Mouse (Mus musculus) Muller cell, postnatal 12 days (primary cell): ENCODE results near the gene Adss.
"Not testable (repeated sequence)": the region's sequence is repeated elsewhere in the genome, so short reads cannot be mapped to it uniquely, and the experiment has no call there.

Source experiments
- DNase-seq: peaks from one replicate; pipeline ENCODE4 v3.0.0-alpha.2; 2015; ENCODE audit errors: inconsistent ontology term

Gene Adss

DNA sequence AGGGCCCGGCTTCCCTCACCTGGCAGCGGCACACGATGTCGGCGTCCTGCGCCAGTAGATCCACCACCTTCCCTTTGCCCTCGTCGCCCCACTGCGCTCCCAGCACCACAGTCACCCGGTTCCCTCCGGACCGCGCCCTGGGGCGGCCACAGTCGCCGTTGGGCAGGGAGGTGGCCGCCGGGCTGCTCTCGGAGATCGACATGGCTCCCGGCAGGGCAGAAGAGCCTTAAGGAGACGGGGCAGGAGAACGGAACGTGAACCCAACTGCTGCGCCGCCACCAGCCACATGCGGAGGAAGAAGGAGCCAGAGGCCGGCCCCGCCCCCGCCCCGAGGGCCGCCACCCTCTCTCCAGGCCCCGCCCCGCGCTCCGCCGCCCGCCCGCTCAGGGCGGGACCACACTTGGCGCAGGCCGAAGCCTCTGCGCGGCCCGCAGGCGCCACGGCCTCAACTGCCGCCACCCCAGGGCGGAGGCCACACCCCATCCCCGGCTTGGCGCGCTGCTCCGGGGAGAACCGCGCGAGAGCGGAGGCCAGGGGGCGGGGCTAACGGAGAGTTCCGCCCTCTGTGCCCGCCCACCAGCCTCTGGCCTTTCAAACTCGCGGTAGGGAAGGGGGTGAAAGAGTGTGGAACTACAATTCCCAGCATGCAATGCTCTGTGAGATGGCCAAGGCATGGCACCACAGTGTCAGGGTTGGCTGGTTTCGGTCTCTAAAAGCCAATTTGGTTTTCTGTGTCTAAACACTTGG is at the start of gene Adss:
TSS of gene Adss (minus strand) at position 319 of the 747 bp plus-strand sequence.
- DNase-seq: peak; percentile 100

GRCm38 (mm10) chr1:177845812-177846211 is 49.5 kb upstream of the Adss start:
- DNase-seq: not testable (repeated sequence)

- DNase-seq: not testable (repeated sequence)
Observed at GRCm38 (mm10) chr1:177827776-177828175, 31.5 kb upstream of the Adss start.

GRCm38 (mm10) chr1:177806772-177807171 is 10.5 kb upstream of the Adss start:
- not testable (repeated sequence) for DNase-seq

DNA sequence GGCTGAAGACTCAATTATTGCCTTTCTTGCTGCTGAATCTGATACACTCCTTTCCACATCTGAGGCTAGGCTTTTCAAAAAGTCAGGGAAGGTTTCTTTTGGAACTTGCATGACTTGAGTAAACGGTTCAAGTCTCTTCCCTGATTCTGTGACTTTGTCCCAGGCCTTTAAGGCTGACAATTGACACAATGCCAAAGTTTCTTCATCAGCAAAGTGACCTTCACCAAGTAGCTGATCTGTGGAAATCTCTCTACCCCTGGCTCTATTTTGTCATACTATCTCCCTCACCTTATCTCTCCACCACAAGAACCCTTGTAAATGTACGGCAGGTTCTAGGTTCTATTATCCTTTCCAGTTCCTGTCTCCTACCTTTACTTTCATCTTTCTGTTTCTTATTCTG is 7.2 kb upstream of the Adss start:
- no peak for DNase-seq

DNA sequence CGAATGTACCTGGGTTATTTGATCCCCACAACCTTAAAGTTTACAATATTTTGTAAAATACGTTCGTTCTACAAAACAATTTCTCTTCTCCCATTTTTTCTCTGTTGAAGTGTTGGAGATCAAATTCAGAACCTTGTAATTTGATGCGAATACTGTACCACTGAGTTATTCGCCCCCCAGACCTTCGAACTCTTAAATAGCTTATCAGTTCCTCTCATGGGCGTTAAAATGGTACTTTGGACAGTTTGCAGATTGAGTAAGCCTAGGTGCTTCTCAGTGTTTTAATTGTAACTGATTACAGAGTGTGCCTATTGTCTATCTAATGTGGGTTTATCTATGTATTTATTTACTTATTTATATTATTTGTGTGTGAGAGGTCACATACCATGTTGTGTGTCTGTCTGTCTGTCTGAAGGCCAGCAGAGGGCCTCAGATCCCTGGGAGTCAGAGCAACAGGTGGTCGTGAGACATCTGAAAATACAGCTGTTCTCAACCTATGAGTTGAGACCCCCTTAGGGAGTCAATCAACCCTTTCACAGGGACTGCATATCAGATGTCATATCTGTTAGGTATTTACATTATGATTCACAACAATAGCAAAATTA is 942 bp upstream of the Adss start:
- no peak for DNase-seq

DNA sequence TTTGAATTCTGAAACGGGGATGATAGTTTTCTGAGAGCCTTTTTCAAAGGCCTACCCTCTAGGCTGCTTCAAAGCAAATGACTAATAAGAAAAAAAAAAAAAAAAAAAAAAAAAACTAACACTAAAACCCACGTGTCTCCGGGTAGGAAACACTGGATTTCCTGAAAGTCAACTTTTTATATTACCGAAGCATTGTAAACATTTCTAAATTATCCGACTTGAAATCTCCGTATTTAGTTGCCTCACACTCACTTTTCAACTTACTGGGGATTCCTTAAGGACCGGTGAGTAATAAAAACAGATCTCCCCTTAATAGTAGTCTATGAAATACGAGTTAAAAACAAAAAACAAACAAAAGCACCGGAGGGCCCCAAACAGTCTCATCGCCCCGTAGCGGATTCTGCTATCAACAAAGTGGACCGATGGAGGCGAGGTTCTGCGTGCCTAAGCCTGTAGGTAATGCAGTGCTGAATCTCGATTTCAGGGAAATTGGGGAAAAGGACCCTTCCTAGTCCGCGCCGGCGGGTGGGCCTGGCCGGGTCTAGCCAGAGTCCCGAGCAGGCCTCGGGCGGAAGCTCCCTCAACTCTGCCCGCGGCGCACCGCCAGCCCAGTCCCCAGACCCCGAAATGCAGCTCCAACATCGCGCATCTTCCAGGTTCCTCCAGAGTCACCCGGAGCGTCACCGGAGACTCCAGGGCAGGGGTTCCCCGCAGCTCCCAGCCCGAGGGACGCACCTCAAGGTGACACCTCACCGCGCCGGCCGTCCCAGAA is 704 bp downstream of the Adss start:
- DNase-seq: no peak

- DNase-seq: no peak
Observed at GRCm38 (mm10) chr1:177794866-177795265, 1.4 kb downstream of the Adss start.

DNA sequence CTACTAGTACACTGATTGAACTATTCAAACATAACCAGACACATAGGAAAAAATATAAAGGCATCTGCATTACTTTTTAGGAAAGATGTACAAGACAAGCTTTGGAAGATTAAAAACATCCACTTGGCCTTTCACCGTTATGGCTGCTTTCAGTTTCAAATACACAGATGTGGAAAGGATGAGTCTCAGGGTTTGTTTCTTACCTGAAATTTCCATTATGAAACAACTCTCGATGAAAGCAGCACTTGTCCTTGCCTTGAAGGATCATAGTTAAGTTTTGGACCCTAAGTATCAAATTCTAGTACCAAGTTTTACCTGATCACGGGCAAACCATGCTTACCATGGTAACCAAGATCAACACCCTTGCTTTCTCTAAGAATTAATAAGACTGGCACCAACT is 3.5 kb downstream of the Adss start:
- no peak for DNase-seq

- no peak for DNase-seq
Observed at GRCm38 (mm10) chr1:177777397-177777796, 18.9 kb downstream of the Adss start.

GRCm38 (mm10) chr1:177768931-177769330 is 27.4 kb downstream of the Adss start:
- DNase-seq: no peak

DNA sequence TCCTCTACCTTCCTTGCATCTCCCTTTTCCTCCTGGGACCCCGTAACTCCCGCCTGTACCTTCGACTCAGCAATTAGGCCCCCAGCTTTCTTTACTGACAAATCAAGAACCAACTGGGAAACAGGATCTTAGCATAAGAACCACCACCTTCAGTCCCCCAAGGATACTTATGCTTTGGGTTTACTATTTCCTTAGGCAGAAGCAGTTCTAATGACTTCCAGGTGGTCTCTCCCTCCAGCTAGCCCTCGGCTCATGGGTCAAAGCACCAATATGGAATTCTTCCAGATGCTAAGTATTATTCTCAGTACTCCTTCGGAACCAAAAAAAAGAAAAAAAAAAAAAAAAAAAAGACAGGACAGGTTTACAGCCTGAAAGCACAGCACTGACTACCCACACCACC is 39.1 kb downstream of the Adss start:
- DNase-seq: no peak

DNA sequence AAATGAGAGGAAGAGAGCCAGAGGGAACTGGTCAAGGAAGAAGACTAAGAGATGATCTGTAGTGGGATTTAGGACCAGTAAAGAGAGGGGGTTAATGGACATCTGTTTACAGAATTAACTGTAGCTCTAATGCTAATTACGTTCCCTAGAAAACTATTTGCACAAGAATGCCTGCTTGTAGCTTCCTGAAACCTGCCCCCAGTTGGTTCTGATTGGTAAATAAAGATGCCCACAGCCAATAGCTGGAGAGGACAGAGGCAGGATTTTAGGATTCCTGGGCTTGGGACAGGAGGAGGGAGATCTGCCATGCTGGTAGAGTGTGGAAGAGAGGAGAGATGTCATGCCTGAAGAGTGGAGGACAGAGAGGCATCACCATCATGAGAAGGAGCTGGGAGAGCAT is 42.8 kb downstream of the Adss start:
- DNase-seq: no peak

- DNase-seq: no peak
Observed at GRCm38 (mm10) chr1:177747869-177748540, 48.3 kb downstream of the Adss start.

GRCm38 (mm10) chr1:177744521-177745325 is 51.6 kb downstream of the Adss start:
- DNase-seq: peak; percentile 28

GRCm38 (mm10) chr1:177742119-177742518 is 54.2 kb downstream of the Adss start:
- DNase-seq: peak; percentile 79

- no peak for DNase-seq
Observed at GRCm38 (mm10) chr1:177740707-177741106, 55.6 kb downstream of the Adss start.

GRCm38 (mm10) chr1:177737505-177738105 is 58.7 kb downstream of the Adss start:
- no peak for DNase-seq

DNA sequence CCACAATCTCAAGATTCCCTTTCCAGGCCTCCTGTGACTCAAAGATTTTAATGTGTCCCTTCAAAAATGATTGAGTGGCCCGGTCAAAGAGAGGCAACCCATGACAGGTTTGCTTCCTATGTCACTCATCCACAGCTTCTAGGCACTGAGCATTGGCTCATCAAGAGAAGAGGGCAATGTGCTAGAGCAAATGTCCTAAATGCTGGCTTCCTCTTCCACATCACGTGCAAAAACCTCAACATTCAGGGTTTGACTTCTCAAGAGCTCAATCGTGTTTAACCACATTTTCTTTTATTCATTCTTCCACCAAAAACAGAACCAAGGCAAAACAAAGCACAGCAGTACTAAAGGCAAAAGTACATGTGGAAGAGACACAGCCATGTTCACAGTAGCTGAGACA is 64.3 kb downstream of the Adss start:
- no peak for DNase-seq

DNA sequence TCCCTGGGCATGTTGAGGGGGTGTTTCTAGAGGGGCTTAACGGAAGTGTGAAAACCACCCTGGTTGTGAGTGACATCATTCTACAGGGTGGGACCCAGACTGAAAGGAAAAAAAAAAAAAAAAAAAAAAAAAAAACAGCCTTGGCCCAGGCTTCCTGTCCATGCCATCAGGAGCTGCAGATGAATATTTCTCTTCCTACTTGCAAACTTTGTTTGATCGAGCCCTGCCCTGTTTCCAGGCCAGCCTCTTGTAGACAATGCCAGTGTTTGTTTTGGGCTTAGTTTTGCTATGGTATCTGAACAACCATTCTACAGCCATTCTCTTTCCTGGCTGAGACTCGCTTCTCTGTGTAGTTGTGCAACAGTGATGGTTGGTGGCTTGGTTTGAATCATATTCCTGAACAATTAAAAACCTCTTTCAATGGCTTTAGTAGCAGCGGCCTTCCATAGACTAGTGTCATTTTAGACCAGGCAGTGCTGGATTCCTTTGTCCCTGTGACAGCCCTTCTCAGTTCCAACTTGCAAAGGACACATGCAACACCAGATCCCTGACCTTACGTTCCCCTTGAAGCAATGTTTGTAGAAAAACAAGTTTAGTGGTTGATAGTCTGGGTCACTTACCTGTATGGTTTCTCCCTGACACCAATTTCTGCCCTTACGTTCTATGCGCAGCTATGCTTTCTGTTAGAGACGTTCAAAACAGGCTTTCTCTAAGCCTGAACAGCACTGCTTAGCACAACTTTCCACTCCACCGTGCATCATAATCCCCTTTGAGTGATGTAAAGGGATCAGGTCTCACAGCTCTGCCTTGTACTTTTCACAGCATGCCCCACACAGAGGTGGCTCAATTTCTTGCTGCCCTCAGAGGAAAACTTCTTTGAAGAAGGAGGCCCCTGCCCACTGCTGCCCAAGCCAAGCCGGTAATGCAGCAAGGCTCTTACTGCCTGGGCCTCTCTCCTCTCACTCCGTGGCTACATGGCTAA is 67.0 kb downstream of the Adss start, which contains the start of gene 1700016C15Rik:
TSS of gene 1700016C15Rik (plus strand) at position 772 of the 982 bp plus-strand sequence.
- DNase-seq: peak; percentile 64
